Mouse (Mus musculus) adrenal gland, adult 18-20 months (tissue): ENCODE measurements around the gene B4gat1. TPM values are rescaled to one million over a fixed set of nuclear protein-coding genes. Genes with fewer than 3 reads are reported as not detected.

ENCODE experiments used
- DNase-seq, 2 experiments: peaks; one replicate each; pipeline ENCODE4 v3.0.0; 2021 to 2022; ENCODE audit warnings: low spot score in 2 of 2
- total RNA-seq, 2 experiments: library from RNA; stranded (reverse); gene quantifications; 1 replicate in 1 of 2; 2 replicates in 1 of 2; pipeline ENCODE4 v1.2.3; 2021

The B4gat1 gene
- total RNA-seq, 2 experiments from 2014 or later: 25.9 to 31.8 TPM

GRCm38 (mm10) chr19:5057876-5058775 is 19.5 kb downstream of the B4gat1 start:
- DNase-seq: no peak

- DNase-seq: no peak
Measured at GRCm38 (mm10) chr19:5058801-5059771, 20.5 kb downstream of the B4gat1 start.

DNA sequence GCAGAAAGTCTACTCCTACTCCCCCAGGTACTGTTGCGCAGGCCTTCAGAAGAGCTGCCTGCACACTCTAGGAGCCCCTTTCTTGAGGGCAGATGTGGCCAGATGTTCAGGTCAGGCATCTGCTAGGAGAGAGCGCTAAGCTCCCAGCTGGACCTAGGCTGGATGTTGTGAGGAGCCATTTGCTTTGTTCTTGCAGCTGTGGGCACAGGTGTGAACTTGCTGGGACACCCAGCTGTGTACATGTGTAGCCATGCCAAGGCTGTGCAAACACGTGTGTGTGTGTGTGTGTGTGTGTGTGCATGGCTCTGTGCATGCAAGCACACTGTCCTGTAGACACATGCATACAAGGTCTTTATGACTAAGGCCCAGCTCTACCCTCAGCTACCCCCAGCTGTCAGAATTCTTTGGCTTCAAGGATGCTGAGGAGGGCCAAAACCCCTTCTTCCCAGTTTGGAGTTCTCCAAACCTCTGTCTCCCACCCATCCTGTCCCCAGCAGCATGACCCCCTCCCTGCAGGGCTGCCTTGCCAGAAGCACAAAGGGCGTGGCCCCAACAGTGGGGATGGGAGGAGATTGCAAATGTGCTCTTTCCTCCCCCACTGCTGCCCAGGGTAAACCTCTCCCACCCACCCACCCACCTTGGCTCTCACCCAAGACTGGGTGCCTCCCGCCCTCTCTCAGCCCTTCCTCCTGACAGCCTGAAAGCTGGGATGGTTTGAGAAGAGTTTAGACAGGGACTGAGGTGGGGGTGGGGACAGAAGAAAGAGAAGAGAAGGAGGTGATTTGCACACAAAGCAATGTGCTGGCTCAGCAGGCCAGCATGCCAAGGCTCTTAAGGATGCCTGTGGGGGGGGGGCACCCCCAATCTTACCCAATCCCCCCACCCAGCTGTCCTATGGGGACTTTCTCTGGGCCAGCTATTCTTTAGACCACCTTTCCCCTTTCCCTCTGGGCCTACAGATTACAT is 22.0 kb downstream of the B4gat1 start:
- DNase-seq: no peak

DNA sequence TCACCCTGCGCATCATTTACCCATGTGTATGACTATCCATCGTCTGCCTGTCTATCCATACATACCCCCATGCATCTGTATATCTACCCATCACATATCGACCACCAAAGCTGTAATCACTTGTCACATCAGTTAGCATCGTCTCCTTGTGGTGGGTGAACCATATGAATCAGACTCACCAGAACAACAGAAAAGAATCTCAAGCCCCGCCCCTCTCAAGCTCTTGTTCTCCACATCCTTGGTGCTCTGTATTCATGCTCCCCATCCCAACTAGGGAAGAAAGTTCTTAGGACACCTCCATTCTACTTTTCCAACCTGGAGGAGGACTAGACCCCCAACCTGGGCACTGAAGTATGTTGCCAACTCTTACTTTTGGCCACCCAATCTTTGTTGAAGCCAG is 23.4 kb downstream of the B4gat1 start:
- DNase-seq: no peak

- DNase-seq: no peak
Measured at GRCm38 (mm10) chr19:5062446-5062845, 23.8 kb downstream of the B4gat1 start.

- DNase-seq: no peak
Measured at GRCm38 (mm10) chr19:5065104-5065503, 26.5 kb downstream of the B4gat1 start.

DNA sequence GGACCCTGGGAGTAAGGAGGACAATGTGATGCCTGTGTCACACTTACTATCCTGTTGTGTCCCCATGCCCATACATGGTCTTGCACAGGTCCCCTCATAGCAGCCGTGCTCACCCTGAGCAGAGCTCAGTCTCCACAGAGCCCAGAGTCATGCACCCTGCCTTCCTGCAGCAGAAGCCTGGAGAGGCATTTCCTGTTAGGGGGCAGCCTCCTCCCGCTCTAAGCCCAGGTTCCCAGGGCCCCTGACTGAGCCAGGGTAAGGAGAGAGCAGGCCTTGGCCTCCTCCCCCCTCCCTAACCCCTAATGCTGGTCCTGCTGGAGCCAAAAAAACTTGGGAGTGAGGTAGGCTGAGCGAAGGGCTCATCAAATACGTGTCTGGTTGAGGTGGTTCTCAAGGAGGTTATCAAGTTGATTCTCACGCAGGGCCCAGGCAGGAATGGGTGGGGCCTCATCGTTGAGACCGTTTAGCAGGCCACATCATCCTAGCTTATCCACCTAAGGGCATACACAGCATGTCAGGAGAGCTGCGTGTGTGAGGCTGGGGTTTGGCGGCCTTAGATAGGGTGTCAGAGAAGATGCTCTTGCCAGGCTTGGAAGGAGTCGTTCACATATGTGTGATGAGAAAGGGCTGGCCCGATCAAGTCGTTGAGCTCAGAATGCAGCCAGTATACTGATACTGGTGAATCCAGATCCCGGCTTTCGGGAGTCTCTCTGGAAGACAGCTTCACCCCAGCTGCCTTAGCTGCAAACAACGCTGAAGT is 28.6 kb downstream of the B4gat1 start:
- no peak for DNase-seq

- DNase-seq: peak; percentile 28 to 56
Measured at GRCm38 (mm10) chr19:5067867-5068569, 29.4 kb downstream of the B4gat1 start, which contains the start of gene Cd248. Cd248 (plus strand) TSS chr19:5068078.

DNA sequence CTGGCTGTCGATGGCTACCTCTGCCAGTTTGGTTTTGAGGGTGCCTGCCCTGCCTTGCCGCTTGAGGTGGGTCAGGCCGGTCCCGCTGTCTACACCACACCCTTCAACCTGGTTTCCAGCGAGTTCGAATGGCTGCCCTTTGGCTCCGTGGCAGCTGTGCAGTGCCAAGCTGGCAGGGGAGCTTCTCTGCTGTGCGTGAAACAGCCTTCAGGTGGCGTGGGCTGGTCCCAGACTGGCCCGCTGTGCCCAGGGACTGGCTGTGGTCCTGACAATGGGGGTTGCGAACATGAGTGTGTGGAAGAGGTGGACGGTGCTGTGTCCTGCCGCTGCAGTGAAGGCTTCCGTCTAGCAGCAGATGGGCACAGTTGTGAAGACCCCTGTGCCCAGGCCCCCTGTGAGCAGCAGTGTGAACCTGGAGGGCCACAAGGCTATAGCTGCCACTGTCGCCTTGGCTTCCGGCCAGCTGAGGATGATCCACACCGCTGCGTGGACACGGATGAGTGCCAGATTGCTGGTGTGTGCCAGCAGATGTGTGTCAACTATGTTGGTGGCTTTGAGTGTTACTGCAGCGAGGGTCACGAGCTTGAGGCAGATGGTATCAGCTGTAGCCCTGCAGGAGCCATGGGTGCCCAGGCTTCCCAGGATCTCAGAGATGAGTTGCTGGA is 30.1 kb downstream of the B4gat1 start:
- no peak for DNase-seq

GRCm38 (mm10) chr19:5069486-5069885 is 30.9 kb downstream of the B4gat1 start:
- no peak for DNase-seq

DNA sequence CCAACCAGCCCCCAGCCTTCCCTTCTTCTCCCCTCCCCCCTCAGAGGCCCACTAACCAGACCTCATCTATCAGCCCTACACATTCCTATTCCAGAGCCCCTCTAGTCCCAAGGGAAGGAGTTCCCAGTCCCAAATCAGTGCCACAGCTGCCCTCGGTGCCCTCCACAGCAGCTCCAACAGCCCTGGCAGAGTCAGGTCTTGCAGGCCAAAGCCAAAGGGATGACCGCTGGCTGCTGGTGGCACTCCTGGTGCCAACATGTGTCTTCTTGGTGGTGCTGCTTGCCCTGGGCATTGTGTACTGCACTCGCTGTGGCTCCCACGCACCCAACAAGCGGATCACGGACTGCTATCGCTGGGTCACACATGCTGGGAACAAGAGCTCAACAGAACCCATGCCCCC is 31.4 kb downstream of the B4gat1 start:
- DNase-seq: no peak

DNA sequence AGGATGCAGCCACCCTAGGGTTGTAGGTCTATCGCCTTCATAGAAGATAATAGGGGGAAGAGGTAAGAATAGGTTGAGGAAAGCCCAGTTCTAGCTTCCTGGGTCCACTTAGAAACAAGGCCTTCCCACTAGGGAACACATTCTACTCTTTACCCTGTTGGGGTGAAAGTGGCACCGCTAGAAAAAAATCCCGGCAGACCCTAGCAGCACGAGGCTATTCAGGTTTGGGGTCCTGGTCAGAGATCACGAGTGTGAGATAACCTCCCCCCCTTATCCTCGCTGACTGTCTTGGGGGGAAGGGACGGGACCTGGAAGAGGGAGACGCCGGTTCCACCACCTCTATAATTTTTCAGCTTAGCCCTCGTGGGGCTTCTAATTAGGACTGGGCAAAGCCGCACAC is 32.5 kb downstream of the B4gat1 start:
- DNase-seq: no peak

- DNase-seq: peak; percentile 72 to 75
Measured at GRCm38 (mm10) chr19:5071545-5072369, 33.1 kb downstream of the B4gat1 start.

DNA sequence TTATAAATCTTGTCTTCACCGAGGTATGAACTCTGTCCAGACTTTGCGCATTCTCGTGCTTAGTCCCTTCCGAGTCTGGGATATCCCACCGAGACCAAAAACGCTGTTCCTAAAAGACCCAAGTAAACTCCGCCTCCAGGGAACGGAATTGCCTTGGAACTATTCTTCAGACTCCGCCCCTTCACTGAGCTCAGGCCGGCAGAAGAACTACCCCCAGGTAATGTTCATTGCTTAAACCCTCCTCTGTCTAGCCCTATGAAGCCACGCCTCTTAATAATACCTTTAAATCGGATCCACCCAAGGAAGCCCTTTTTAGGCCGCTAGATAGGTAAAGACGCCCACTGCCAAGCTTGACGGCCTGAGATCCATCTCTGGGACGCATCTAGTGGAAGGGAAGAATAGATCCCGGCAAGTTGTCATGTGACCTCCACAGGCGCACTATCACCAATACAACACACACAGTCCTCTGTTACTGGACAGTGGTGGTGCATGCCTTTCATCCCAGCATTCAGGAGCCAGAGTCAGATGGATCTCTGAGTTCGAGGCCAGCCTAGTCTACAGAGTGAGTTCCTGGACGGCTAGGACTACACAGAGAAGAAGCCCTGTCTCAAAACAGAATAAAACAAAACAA is 33.9 kb downstream of the B4gat1 start:
- DNase-seq: no peak

DNA sequence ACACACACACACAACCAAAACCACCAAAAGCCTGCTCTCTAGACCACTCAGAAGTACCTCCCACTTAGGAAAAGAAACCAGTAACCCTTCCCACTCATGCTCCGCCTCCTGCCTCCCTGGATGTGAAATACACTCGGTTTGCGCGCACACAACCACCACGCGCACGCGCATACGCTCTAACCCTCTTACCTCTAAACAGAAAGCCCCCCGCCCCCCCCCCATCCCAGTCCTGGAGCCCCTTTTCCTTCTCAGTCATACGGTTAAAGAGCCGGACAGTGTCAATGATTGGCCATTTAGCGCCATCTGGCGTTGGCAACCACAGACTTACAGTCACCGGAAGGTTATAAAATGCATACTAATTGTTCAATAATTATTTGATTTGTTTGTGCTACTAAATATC is 34.4 kb downstream of the B4gat1 start:
- peak; percentile 42 to 69 for DNase-seq

DNA sequence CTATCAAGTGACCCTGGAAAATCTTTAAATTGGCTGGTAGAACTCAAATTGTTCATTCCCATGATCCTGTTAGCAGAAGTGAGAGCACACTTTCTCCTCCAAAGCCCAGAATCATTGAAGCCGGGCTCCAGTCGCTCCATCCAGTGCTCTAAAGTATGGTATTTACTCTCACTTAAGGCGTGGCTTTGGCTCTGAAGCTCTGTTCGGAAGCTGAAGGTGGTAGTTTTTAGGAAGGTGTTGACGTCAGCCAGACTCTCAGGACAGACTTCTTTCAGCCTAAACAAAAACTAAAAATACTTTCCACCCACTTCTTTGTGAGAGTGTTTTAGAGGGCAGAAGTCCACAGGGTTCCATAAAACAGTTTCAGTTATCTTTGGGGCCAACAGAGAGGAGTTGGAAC is 34.9 kb downstream of the B4gat1 start:
- DNase-seq: no peak

GRCm38 (mm10) chr19:5079279-5079678 is 40.7 kb downstream of the B4gat1 start:
- no peak for DNase-seq
